Mouse (Mus musculus): ENCODE measurements around the gene Rexo5. TPM values are rescaled to one million over a fixed set of nuclear protein-coding genes. Genes with fewer than 3 reads are reported as not detected.

Gene Rexo5
- total and polyA plus RNA-seq, 3 experiments, result 0.75 to 3.3 (median 1.2) TPM

DNA sequence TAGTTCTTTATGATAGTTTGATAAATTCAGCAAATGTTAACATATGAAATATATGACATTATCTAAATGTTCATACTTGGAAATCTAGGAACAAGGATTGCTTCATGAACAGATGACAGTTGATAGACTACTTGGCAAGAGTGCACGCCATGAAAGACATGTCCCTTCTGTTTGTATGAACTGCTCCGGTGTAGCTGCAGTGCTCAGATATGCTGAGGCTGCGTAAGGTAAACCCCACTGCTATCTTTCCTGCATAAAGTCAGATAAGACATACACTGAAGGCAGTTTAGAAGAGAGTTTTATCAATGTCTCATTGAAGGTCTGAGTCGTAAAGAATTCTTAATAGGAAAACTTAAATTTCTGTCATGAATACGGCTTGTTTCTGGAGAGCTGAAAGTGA, 8.9 kb upstream of the Rexo5 start:
- Histone ChIP-seq H3K4me1 (ENCODE audit: control insufficient read depth, insufficient read depth, low read length) (no peaks in the 10 kb centered on the region), H3K27me3 (ENCODE audit: control insufficient read depth, insufficient read depth, low read length) (no peaks in the 10 kb centered on the region), H3K79me2 (replicated peaks; ENCODE audit: control insufficient read depth, insufficient read depth, low read length) (no peaks in the 10 kb centered on the region), H3K27ac (no peak overlapping the region), H3K4me3 (no peak overlapping the region), H3K9ac (ENCODE audit: low read depth, low read length) (no peak overlapping the region), H3K36me3 (ENCODE audit: control insufficient read depth, insufficient read depth, low read length) (no peaks in the 10 kb centered on the region)
- TF ChIP-seq CTCF (IDR thresholded peaks at IDR 0.05), result no peak
- TF ChIP-seq EP300 (IDR thresholded peaks at IDR 0.05; ENCODE audit: insufficient read depth, low read depth, low read length), result no peak
- TF ChIP-seq POLR2A (IDR thresholded peaks at IDR 0.05; ENCODE audit: insufficient read depth, low read depth, low read length), result no peak
- 86% methylated on average over 5 of the region's 5 CpGs for WGBS
- no peak for DNase-seq
- intact Hi-C loops (cut with DNase I), result no loop called here

DNA sequence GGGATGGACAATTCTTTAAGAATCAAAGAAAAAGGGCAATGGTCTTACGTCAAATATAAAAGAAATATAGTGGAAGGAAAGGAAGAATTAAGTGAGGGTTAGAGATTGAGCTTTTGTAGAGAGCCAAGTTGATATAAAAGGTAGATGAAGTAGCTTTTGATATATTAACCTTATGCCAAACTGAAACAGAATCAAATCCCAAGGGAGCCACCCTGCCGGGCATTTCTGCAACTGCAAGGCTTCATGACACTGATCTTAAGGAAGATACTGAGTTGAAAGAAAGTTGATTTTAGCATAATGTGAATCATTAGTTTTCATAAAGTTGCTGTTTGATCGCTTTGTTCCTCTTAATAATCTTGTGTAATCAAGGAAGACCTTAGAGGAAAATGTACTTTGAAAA, 4.8 kb upstream of the Rexo5 start:
- H3K36me3 ChIP-seq (ENCODE audit: control insufficient read depth, insufficient read depth, low read length), result no peaks in the 10 kb centered on the region
- no peak overlapping the region for H3K4me3 ChIP-seq
- no peak overlapping the region for H3K9ac ChIP-seq (ENCODE audit: low read depth, low read length)
- no peak overlapping the region for H3K27ac ChIP-seq
- intact Hi-C loops (cut with DNase I), result no loop called here
- WGBS, result 81% methylated on average over 3 of the region's 3 CpGs
- H3K4me1 ChIP-seq (ENCODE audit: control insufficient read depth, insufficient read depth, low read length), result no peaks in the 10 kb centered on the region
- DNase-seq, result no peak
- TF ChIP-seq POLR2A (IDR thresholded peaks at IDR 0.05; ENCODE audit: insufficient read depth, low read depth, low read length) (no peak), EP300 (IDR thresholded peaks at IDR 0.05; ENCODE audit: insufficient read depth, low read depth, low read length) (no peak), CTCF (IDR thresholded peaks at IDR 0.05) (no peak)
- no peaks in the 10 kb centered on the region for H3K27me3 ChIP-seq (ENCODE audit: control insufficient read depth, insufficient read depth, low read length)
- H3K79me2 ChIP-seq (replicated peaks; ENCODE audit: control insufficient read depth, insufficient read depth, low read length), result no peaks in the 10 kb centered on the region

DNA sequence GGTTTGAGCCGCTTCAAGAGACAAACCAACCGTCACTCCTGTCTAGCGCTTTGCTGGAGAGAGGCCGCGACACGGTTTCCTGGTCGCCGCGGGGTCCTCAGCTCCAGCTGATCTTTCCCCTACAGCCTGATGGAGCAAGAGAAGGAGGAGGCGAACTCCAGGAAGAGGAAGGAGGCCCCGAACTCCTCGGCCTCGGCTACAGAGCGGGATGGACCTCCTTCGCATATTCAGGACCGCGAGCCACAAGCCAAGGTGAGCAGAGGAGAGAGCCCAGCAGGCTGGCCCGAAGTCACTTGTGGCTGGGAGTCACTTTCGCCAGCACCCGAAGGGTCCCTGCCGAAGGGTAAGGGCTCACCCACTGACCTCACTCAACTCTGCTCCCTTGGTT, 439 bp downstream of the Rexo5 start:
- peak overlapping the region; percentile 81 for H3K9ac ChIP-seq (ENCODE audit: low read depth, low read length)
- peak overlapping the region; percentile 57; the same call in 1 of the 2 replicates for H3K27ac ChIP-seq
- TF ChIP-seq POLR2A (IDR thresholded peaks at IDR 0.05; ENCODE audit: insufficient read depth, low read depth, low read length) (no peak), CTCF (IDR thresholded peaks at IDR 0.05) (no peak), EP300 (IDR thresholded peaks at IDR 0.05; ENCODE audit: insufficient read depth, low read depth, low read length) (no peak)
- WGBS, result under 1% methylated on average over 21 of the region's 21 CpGs
- no peak for DNase-seq
- no peaks in the 10 kb centered on the region for H3K36me3 ChIP-seq (ENCODE audit: control insufficient read depth, insufficient read depth, low read length)
- H3K4me3 ChIP-seq, result peak overlapping the region; percentile 67
- H3K4me1 ChIP-seq (ENCODE audit: control insufficient read depth, insufficient read depth, low read length), result no peaks in the 10 kb centered on the region
- no peaks in the 10 kb centered on the region for H3K79me2 ChIP-seq (replicated peaks; ENCODE audit: control insufficient read depth, insufficient read depth, low read length)
- H3K27me3 ChIP-seq (ENCODE audit: control insufficient read depth, insufficient read depth, low read length), result no peaks in the 10 kb centered on the region
- intact Hi-C loops (cut with DNase I), result loop anchor here (5.0 kb wide), 1 partner anchor 72 kb away; the partner anchor contains the start of gene Thumpd1

GRCm38 (mm10) chr7:119795311-119795710, 1.5 kb downstream of the Rexo5 start:
- no peak overlapping the region for H3K9ac ChIP-seq (ENCODE audit: low read depth, low read length)
- intact Hi-C loops (cut with DNase I), result no loop called here

DNA sequence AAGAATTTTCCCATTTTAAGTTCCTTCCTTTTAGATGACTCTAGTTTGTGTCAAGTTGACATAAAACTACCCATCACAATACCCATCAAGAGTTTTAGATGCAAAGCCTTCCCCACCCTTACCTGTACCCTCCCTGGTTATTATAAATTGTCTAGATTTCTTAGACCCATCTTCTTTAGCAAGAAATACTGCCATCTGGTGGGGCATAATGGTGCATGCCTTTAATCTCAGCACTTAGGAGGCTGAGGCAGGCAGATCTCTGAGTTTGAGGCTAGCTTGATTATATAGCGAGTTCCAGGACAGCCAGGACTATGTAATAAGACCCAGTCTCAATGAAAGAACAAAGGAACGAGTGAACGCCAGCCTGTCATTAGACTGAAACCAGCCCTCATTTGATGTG, 6.7 kb downstream of the Rexo5 start:
- DNase-seq, result no peak
- 95% methylated on average over 3 of the region's 3 CpGs for WGBS

More at GRCm38 (mm10) chr7:119795311-119795710, 1.5 kb downstream of the Rexo5 start:
- H3K4me3 ChIP-seq, result no peak overlapping the region
- H3K36me3 ChIP-seq (ENCODE audit: control insufficient read depth, insufficient read depth, low read length), result no peaks in the 10 kb centered on the region
- TF ChIP-seq EP300 (IDR thresholded peaks at IDR 0.05; ENCODE audit: insufficient read depth, low read depth, low read length) (no peak), POLR2A (IDR thresholded peaks at IDR 0.05; ENCODE audit: insufficient read depth, low read depth, low read length) (no peak), CTCF (IDR thresholded peaks at IDR 0.05) (no peak)
- no peaks in the 10 kb centered on the region for H3K4me1 ChIP-seq (ENCODE audit: control insufficient read depth, insufficient read depth, low read length)
- no peak overlapping the region for H3K27ac ChIP-seq
- DNase-seq, result no peak
- H3K27me3 ChIP-seq (ENCODE audit: control insufficient read depth, insufficient read depth, low read length), result no peaks in the 10 kb centered on the region
- no peaks in the 10 kb centered on the region for H3K79me2 ChIP-seq (replicated peaks; ENCODE audit: control insufficient read depth, insufficient read depth, low read length)

GRCm38 (mm10) chr7:119800991-119801390, 7.2 kb downstream of the Rexo5 start:
- intact Hi-C loops (cut with DNase I), result no loop called here
- Histone ChIP-seq H3K4me3 (no peak overlapping the region), H3K36me3 (ENCODE audit: control insufficient read depth, insufficient read depth, low read length) (no peaks in the 10 kb centered on the region), H3K4me1 (ENCODE audit: control insufficient read depth, insufficient read depth, low read length) (no peaks in the 10 kb centered on the region), H3K27me3 (ENCODE audit: control insufficient read depth, insufficient read depth, low read length) (no peaks in the 10 kb centered on the region), H3K9ac (ENCODE audit: low read depth, low read length) (no peak overlapping the region), H3K79me2 (replicated peaks; ENCODE audit: control insufficient read depth, insufficient read depth, low read length) (no peaks in the 10 kb centered on the region), H3K27ac (no peak overlapping the region)
- TF ChIP-seq EP300 (IDR thresholded peaks at IDR 0.05; ENCODE audit: insufficient read depth, low read depth, low read length), result no peak
- no peak for TF ChIP-seq CTCF (IDR thresholded peaks at IDR 0.05)
- TF ChIP-seq POLR2A (IDR thresholded peaks at IDR 0.05; ENCODE audit: insufficient read depth, low read depth, low read length), result no peak
- WGBS, result 72% methylated on average over 3 of the region's 3 CpGs
- DNase-seq, result no peak

More for the DNA sequence above, 6.7 kb downstream of the Rexo5 start:
- TF ChIP-seq CTCF (IDR thresholded peaks at IDR 0.05) (peak; percentile 38), POLR2A (IDR thresholded peaks at IDR 0.05; ENCODE audit: insufficient read depth, low read depth, low read length) (no peak)
- Histone ChIP-seq H3K27ac (no peak overlapping the region), H3K4me1 (ENCODE audit: control insufficient read depth, insufficient read depth, low read length) (no peaks in the 10 kb centered on the region), H3K9ac (ENCODE audit: low read depth, low read length) (no peak overlapping the region), H3K79me2 (replicated peaks; ENCODE audit: control insufficient read depth, insufficient read depth, low read length) (no peaks in the 10 kb centered on the region), H3K4me3 (no peak overlapping the region), H3K27me3 (ENCODE audit: control insufficient read depth, insufficient read depth, low read length) (no peaks in the 10 kb centered on the region), H3K36me3 (ENCODE audit: control insufficient read depth, insufficient read depth, low read length) (no peaks in the 10 kb centered on the region)
- intact Hi-C loops (cut with DNase I), result no loop called here

Measured in heart, adult 2 months (tissue).